In genomic region chr1:180483399-180484291, GRCm38 (mm10) we compare ENCODE assay signal across 9 mouse cellular contexts. TPM values are rescaled to one million over a fixed set of nuclear protein-coding genes. Genes with fewer than 3 reads are reported as not detected.
DNase-seq lines count a peak whose midpoint lies in the region; ATAC-seq and TF ChIP-seq lines count a peak whose summit lies in the region.
"Had no signal": no experiment of that assay in that cellular context is flagged by ENCODE, and none has a peak within 500 bp of the region (broad histone marks: within the 10 kb centered on the region; RNA-seq: fewer than 3 reads in every experiment).

Gene Stum, minus strand, starts transcription at chr1:180483504.

- peak within 1 kb of the TSS; percentile 59 for H3K9ac ChIP-seq in forebrain, embryonic 14.5 days (ENCODE audit: low read length)

- TF ChIP-seq POLR2A in thymus, adult 2 months (IDR thresholded peaks at IDR 0.05; ENCODE audit: control insufficient read depth, extremely low read depth, insufficient read depth, low read length, poor library complexity) = no peak

- peaks cover 30% of the 10 kb centered on the region for H3K27me3 ChIP-seq in forebrain, embryonic 14.5 days (replicated peaks; ENCODE audit: control insufficient read depth, insufficient read depth, low read length)
- H3K27me3 ChIP-seq in thymus, adult 2 months (ENCODE audit: control insufficient read depth, insufficient read depth, low read length) = peaks cover 11% of the 10 kb centered on the region

- peaks cover 8% of the 10 kb centered on the region; the same call in 1 of the 2 replicates for H3K4me1 ChIP-seq in forebrain, embryonic 14.5 days (ENCODE audit: control insufficient read depth, insufficient read depth, low read length)
- H3K4me1 ChIP-seq in thymus, adult 2 months (replicated peaks; ENCODE audit: control insufficient read depth, insufficient read depth, low read length) = peaks cover 6% of the 10 kb centered on the region

- TF ChIP-seq CTCF in thymus, adult 2 months (IDR thresholded peaks at IDR 0.05; ENCODE audit: borderline replicate concordance, control insufficient read depth, extremely low read depth, insufficient read depth, low read length, poor library complexity) = peak; percentile 91

- ATAC-seq in forebrain, embryonic 14.5 days = peak; percentile 67
- ATAC-seq in neutrophil, adult 5-6 weeks (ENCODE audit: extremely low read depth, insufficient number of reproducible peaks, low FRiP score, poor library complexity, severe bottlenecking) = peak; percentile 76

- H3K27ac ChIP-seq in forebrain, embryonic 14.5 days (ENCODE audit: low read depth, low read length) = no peak within 1 kb of the TSS
- H3K27ac ChIP-seq in thymus, adult 2 months (ENCODE audit: control insufficient read depth, insufficient read depth, low read length) = no peak within 1 kb of the TSS
- H3K27ac ChIP-seq: macrophage had no signal

- H3K4me3 ChIP-seq in forebrain, embryonic 14.5 days (ENCODE audit: low read depth, low read length) = peak within 1 kb of the TSS; percentile 44
- H3K4me3 ChIP-seq in thymus, adult 2 months (ENCODE audit: control insufficient read depth, insufficient read depth, low read length) = peak within 1 kb of the TSS; percentile 15; the same call in 1 of the 2 replicates

- H3K4me2 ChIP-seq in forebrain, embryonic 14.5 days (ENCODE audit: low read length) = peak within 1 kb of the TSS; percentile 71

- H3K36me3 ChIP-seq in forebrain, embryonic 14.5 days (ENCODE audit: control insufficient read depth, insufficient read depth, low read length) = no peaks in the 10 kb centered on the region
- H3K36me3 ChIP-seq in thymus, adult 2 months (ENCODE audit: control insufficient read depth, insufficient read depth, low read length) = no peaks in the 10 kb centered on the region

- no peaks in the 10 kb centered on the region for H3K9me3 ChIP-seq in forebrain, embryonic 14.5 days (replicated peaks; ENCODE audit: control insufficient read depth, low read length)

- intact Hi-C loops in heart, postnatal 25 days (cut with DNase I) = loop anchor here (1.0 to 5.0 kb wide), 2 partner anchors 49 to 221 kb away; partner anchors contain the start of gene Psen2

- 3% methylated on average over 39 of the region's 40 CpGs for WGBS in forebrain, embryonic 14.5 days
- WGBS in thymus, adult 2 months = 6% methylated on average over 40 of the region's 40 CpGs

- DNase-seq in ES-CJ7 (ENCODE audit: low read depth, low spot score) = peak; percentile 89
- peak; percentile 50 for DNase-seq in c-Kit-positive CD71-positive TER-119-positive erythroid progenitor cells, embryonic 14.5 days (ENCODE audit: low spot score)
- peak; percentile 83 for DNase-seq in forebrain, embryonic 14.5 days (ENCODE audit: low spot score)
- DNase-seq in heart, postnatal 25 days (ENCODE audit: low spot score) = peak; percentile 44
- peak; percentile 83 for DNase-seq in layer of hippocampus, adult 11-12 months (ENCODE audit: low spot score)
- DNase-seq in lung, adult 18-20 months = peak; percentile 72 to 81
- DNase-seq in thymus, adult 2 months = peak; percentile 72

RNA-seq across cellular contexts. Expression of gene Stum, which starts in this region (rescaled TPM):
- polyA plus RNA-seq in forebrain, embryonic 14.5 days (2014; fragmentation: Nextera tagmentation; extraction: Ambion mirVana) = 3.2 and 5.3 TPM in 2 replicates
- 1 to 10 TPM; 1.1 to 1.2 TPM for total RNA-seq in heart, postnatal 25 days (2021)
- 0.12 and 0.70 TPM in 2 replicates for total RNA-seq in neutrophil, adult 5-6 weeks (2017)
- polyA plus RNA-seq in thymus, adult 2 months (2012; rRNA removed) = 0.94 and 1.3 TPM in 2 replicates

Comparison
In these comparisons a context has a peak if more than half of its experiments do, and no peak if none do; other contexts are left out.
1. Peak in ATAC-seq in neutrophil, adult 5-6 weeks; RNA of the gene not detected or under 1 TPM.